In genomic region chr14:54259003-54259721, GRCm38 (mm10) we compare ENCODE assay signal across 8 mouse cellular contexts. TPM values are rescaled to one million over a fixed set of nuclear protein-coding genes. Genes with fewer than 3 reads are reported as not detected.
DNase-seq lines count a peak whose midpoint lies in the region; ATAC-seq lines count a peak whose summit lies in the region.

No protein-coding gene starts in this region.

- intact Hi-C loops in heart, postnatal 10 days (cut with DNase I), result no loop called here

- H3K4me2 ChIP-seq in forebrain, embryonic 13.5 days, result peak overlapping the region; percentile 88
- H3K4me2 ChIP-seq in liver, embryonic 15.5 days, result peak overlapping the region; percentile 93
- H3K4me2 ChIP-seq in neural tube, embryonic 11.5 days (ENCODE audit: low read depth), result peak overlapping the region; percentile 73
- peak overlapping the region; percentile 53 for H3K4me2 ChIP-seq in stomach, embryonic 16.5 days (ENCODE audit: low read depth, low read length)

- 0 out of 2 replicates have a peak, but pooled peaks cover 4% of the 10 kb centered on the region for H3K27me3 ChIP-seq in forebrain, embryonic 13.5 days
- no peaks in the 10 kb centered on the region for H3K27me3 ChIP-seq in liver, embryonic 15.5 days
- H3K27me3 ChIP-seq in neural tube, embryonic 11.5 days (ENCODE audit: control insufficient read depth, insufficient read depth, low read length), result no peaks in the 10 kb centered on the region
- H3K27me3 ChIP-seq in stomach, embryonic 16.5 days (ENCODE audit: control insufficient read depth, insufficient read depth, low read length), result no peaks in the 10 kb centered on the region

- peak overlapping the region; percentile 53 for H3K4me3 ChIP-seq in forebrain, embryonic 13.5 days
- peak overlapping the region; percentile 71 for H3K4me3 ChIP-seq in liver, embryonic 15.5 days (replicated peaks)
- H3K4me3 ChIP-seq in neural tube, embryonic 11.5 days (ENCODE audit: low read depth, low read length), result peak overlapping the region; percentile 50
- H3K4me3 ChIP-seq in stomach, embryonic 16.5 days (replicated peaks; ENCODE audit: low read length), result peak overlapping the region; percentile 64

- H3K27ac ChIP-seq in forebrain, embryonic 13.5 days, result no peak overlapping the region
- H3K27ac ChIP-seq in liver, embryonic 15.5 days (replicated peaks), result peak overlapping the region; percentile 82
- H3K27ac ChIP-seq in neural tube, embryonic 11.5 days (ENCODE audit: low read depth, low read length), result no peak overlapping the region
- peak overlapping the region; percentile 32 for H3K27ac ChIP-seq in stomach, embryonic 16.5 days (ENCODE audit: low read length)

- peak; percentile 90 for DNase-seq in ES-CJ7 (ENCODE audit: low read depth, low spot score)
- peak; percentile 84 for DNase-seq in cerebellum, adult 11 months
- DNase-seq in heart, postnatal 10 days, result peak; percentile 96
- peak; percentile 99 for DNase-seq in kidney, postnatal 4 days
- peak; percentile 90 for DNase-seq in neural tube, embryonic 11.5 days (ENCODE audit: low spot score)

- H3K9me3 ChIP-seq in forebrain, embryonic 13.5 days (replicated peaks), result no peaks in the 10 kb centered on the region
- no peaks in the 10 kb centered on the region for H3K9me3 ChIP-seq in liver, embryonic 15.5 days (replicated peaks)
- no peaks in the 10 kb centered on the region for H3K9me3 ChIP-seq in neural tube, embryonic 11.5 days (ENCODE audit: control insufficient read depth, low read length)
- no peaks in the 10 kb centered on the region for H3K9me3 ChIP-seq in stomach, embryonic 16.5 days (replicated peaks; ENCODE audit: control insufficient read depth, low read length)

- ATAC-seq in forebrain, embryonic 13.5 days, result peak; percentile 93
- ATAC-seq in liver, embryonic 15.5 days (ENCODE audit: insufficient read depth), result peak; percentile 90
- ATAC-seq in neural tube, embryonic 11.5 days (ENCODE audit: insufficient read depth, low FRiP score, low TSS enrichment), result peak; percentile 94
- ATAC-seq in stomach, embryonic 16.5 days (ENCODE audit: insufficient read depth, low FRiP score), result peak; percentile 95

- H3K9ac ChIP-seq in forebrain, embryonic 13.5 days, result peak overlapping the region; percentile 70
- H3K9ac ChIP-seq in liver, embryonic 15.5 days, result peak overlapping the region; percentile 74
- peak overlapping the region; percentile 57 for H3K9ac ChIP-seq in neural tube, embryonic 11.5 days (ENCODE audit: low read length)
- peak overlapping the region; percentile 78 for H3K9ac ChIP-seq in stomach, embryonic 16.5 days (ENCODE audit: low read length)

- under 1% methylated on average over 35 of the region's 35 CpGs for WGBS in forebrain, embryonic 13.5 days
- 1% methylated on average over 35 of the region's 35 CpGs for WGBS in liver, embryonic 15.5 days (ENCODE audit: insufficient replicate concordance)
- WGBS in neural tube, embryonic 11.5 days, result under 1% methylated on average over 35 of the region's 35 CpGs
- WGBS in stomach, embryonic 16.5 days, result under 1% methylated on average over 35 of the region's 35 CpGs

- H3K36me3 ChIP-seq in forebrain, embryonic 13.5 days (ENCODE audit: poor library complexity, severe bottlenecking), result 0 out of 2 replicates have a peak, but pooled peaks cover 6% of the 10 kb centered on the region
- H3K36me3 ChIP-seq in liver, embryonic 15.5 days (replicated peaks), result no peaks in the 10 kb centered on the region; the same call in 1 of the 2 replicates
- no peaks in the 10 kb centered on the region for H3K36me3 ChIP-seq in neural tube, embryonic 11.5 days (ENCODE audit: control insufficient read depth, insufficient read depth, low read length)
- no peaks in the 10 kb centered on the region for H3K36me3 ChIP-seq in stomach, embryonic 16.5 days (ENCODE audit: control insufficient read depth, insufficient read depth, low read length)

- H3K4me1 ChIP-seq in forebrain, embryonic 13.5 days, result peaks cover 31% of the 10 kb centered on the region
- peaks cover 43% of the 10 kb centered on the region for H3K4me1 ChIP-seq in liver, embryonic 15.5 days (replicated peaks)
- H3K4me1 ChIP-seq in neural tube, embryonic 11.5 days (ENCODE audit: control insufficient read depth, insufficient read depth, low read length), result 0 out of 2 replicates have a peak, but pooled peaks cover 3% of the 10 kb centered on the region
- H3K4me1 ChIP-seq in stomach, embryonic 16.5 days (ENCODE audit: control insufficient read depth, insufficient read depth, low read length), result peaks cover 12% of the 10 kb centered on the region; the same call in 1 of the 2 replicates

RNA-seq across cellular contexts. Expression of gene Abhd4, which starts 5.2 kb away (rescaled TPM):
- 46.1 and 51.3 TPM in 2 replicates for polyA plus RNA-seq in forebrain, embryonic 13.5 days (2015; fragmentation: Nextera tagmentation; extraction: Ambion mirVana)
- total RNA-seq in heart, postnatal 10 days (2021), result 10 to 100 TPM; 55.9 to 67.1 TPM
- polyA plus RNA-seq in liver, embryonic 15.5 days (2015; fragmentation: Nextera tagmentation; extraction: Ambion mirVana), result 19.0 and 21.4 TPM in 2 replicates
- polyA plus RNA-seq in neural tube, embryonic 11.5 days (2014; fragmentation: Nextera tagmentation; extraction: Ambion mirVana), result 45.7 and 46.6 TPM in 2 replicates
- 51.7 and 57.0 TPM in 2 replicates for polyA plus RNA-seq in stomach, embryonic 16.5 days (2015; fragmentation: Nextera tagmentation; extraction: Ambion mirVana)

RNA-seq across cellular contexts. Expression of gene Dad1, which starts 5.3 kb away (rescaled TPM):
- polyA plus RNA-seq in forebrain, embryonic 13.5 days (2015; fragmentation: Nextera tagmentation; extraction: Ambion mirVana), result 281 and 283 TPM in 2 replicates
- total RNA-seq in heart, postnatal 10 days (2021), result 100 to 1,000 TPM; 121 TPM
- polyA plus RNA-seq in liver, embryonic 15.5 days (2015; fragmentation: Nextera tagmentation; extraction: Ambion mirVana), result 202 and 204 TPM in 2 replicates
- 274 and 286 TPM in 2 replicates for polyA plus RNA-seq in neural tube, embryonic 11.5 days (2014; fragmentation: Nextera tagmentation; extraction: Ambion mirVana)
- polyA plus RNA-seq in stomach, embryonic 16.5 days (2015; fragmentation: Nextera tagmentation; extraction: Ambion mirVana), result 391 and 448 TPM in 2 replicates

RNA-seq across cellular contexts. Expression of gene Olfr49, which starts 25.6 kb away (rescaled TPM):
- not detected in 2 replicates for polyA plus RNA-seq in forebrain, embryonic 13.5 days (2015; fragmentation: Nextera tagmentation; extraction: Ambion mirVana)
- not detected for total RNA-seq in heart, postnatal 10 days (2021)
- polyA plus RNA-seq in liver, embryonic 15.5 days (2015; fragmentation: Nextera tagmentation; extraction: Ambion mirVana), result not detected in 2 replicates
- polyA plus RNA-seq in neural tube, embryonic 11.5 days (2014; fragmentation: Nextera tagmentation; extraction: Ambion mirVana), result not detected in 2 replicates
- polyA plus RNA-seq in stomach, embryonic 16.5 days (2015; fragmentation: Nextera tagmentation; extraction: Ambion mirVana), result not detected in 2 replicates

Comparison
In these comparisons a context has a peak if more than half of its experiments do, and no peak if none do; other contexts are left out.
1. H3K27ac ChIP-seq: peak in liver, embryonic 15.5 days (single experiment) and stomach, embryonic 16.5 days (single experiment); none in forebrain, embryonic 13.5 days (single experiment) and neural tube, embryonic 11.5 days (single experiment).
2. Peak in every context shown above with its lines, with median percentiles within 50 percentile points of each other: DNase-seq, ATAC-seq, H3K4me2 ChIP-seq, H3K4me3 ChIP-seq and H3K9ac ChIP-seq.